Mouse (Mus musculus): ENCODE measurements around the gene Ssbp3.

- TF ChIP-seq GATA1 (IDR thresholded peaks at IDR 0.05; ENCODE audit: low read length) (no peak), TAL1 (IDR thresholded peaks at IDR 0.05; ENCODE audit: low read length) (no peak)
These were observed 114.4 kb downstream of the Ssbp3 start for GRCm38 (mm10) chr4:107024899-107025298.

Measured in erythroblast, embryonic 14.5 days (primary cell).